Mouse (Mus musculus) forebrain, embryonic 12.5 days (tissue): Measurements from ENCODE around the gene Nfil3. TPM values are rescaled to one million over a fixed set of nuclear protein-coding genes. Genes with fewer than 3 reads are reported as not detected.

Experiments
- ATAC-seq: fragments of 200-750 bp; cut with Nextera tagmentation; 2 replicates; pipeline ENCODE4 v1.8.0; 2017; ENCODE audit warnings: moderate TSS enrichment; ENCODE audit not compliant: low FRiP score
- H3K27ac ChIP-seq: fragments of 300-500 bp; sonication (generic); 2 replicates; pipeline ENCODE4 v1.5.1; 2016; ENCODE audit warnings: mild to moderate bottlenecking
- H3K27me3 ChIP-seq: fragments of 300-500 bp; sonication (generic); 2 replicates; pipeline ENCODE4 v1.6.1; 2016; ENCODE audit warnings: mild to moderate bottlenecking
- H3K36me3 ChIP-seq: fragments of 300-500 bp; sonication (generic); replicated peaks from 2 replicates; pipeline ENCODE4 v1.6.1; 2016; ENCODE audit warnings: mild to moderate bottlenecking
- H3K4me1 ChIP-seq: fragments of 300-500 bp; sonication (generic); 2 replicates; pipeline ENCODE4 v1.6.1; 2016
- H3K4me2 ChIP-seq: fragments of 300-500 bp; sonication (generic); 2 replicates; pipeline ENCODE4 v1.6.1; 2016; ENCODE audit warnings: mild to moderate bottlenecking, moderate library complexity
- H3K4me3 ChIP-seq: fragments of 300-500 bp; sonication (generic); replicated peaks from 2 replicates; pipeline ENCODE4 v1.5.1; 2016; ENCODE audit warnings: mild to moderate bottlenecking
- H3K9ac ChIP-seq: fragments of 300-500 bp; sonication (generic); 2 replicates; pipeline ENCODE4 v1.6.1; 2016; ENCODE audit warnings: mild to moderate bottlenecking
- H3K9me3 ChIP-seq: fragments of 300-500 bp; sonication (generic); 2 replicates; pipeline ENCODE4 v1.6.1; 2016
- WGBS: fragments of 180-500 bp; shearing (Covaris S2); methylation state at CpG from one replicate; pipeline ENCODE4 v1.1.7; 2016; 5-methylcytosine and 5-hydroxymethylcytosine counted together
- polyA plus RNA-seq: library from polyadenylated mRNA; unstranded; fragments of >200 nt; fragmentation: Nextera tagmentation; extraction: Ambion mirVana; gene quantifications from 2 replicates; pipeline ENCODE4 v1.2.1, GENCODE M21; 2016

The Nfil3 gene
- 27.3 and 28.8 TPM in 2 replicates for polyA plus RNA-seq

GRCm38 (mm10) chr13:52980951-52981421 lies at the start of gene Nfil3:
TSS of gene Nfil3 (minus strand) at chr13:52981073.
- ATAC-seq = peak; percentile 87
- peaks cover 33% of the 10 kb centered on the region for H3K27me3 ChIP-seq
- peak within 1 kb of the TSS; percentile 82 for H3K9ac ChIP-seq
- H3K4me2 ChIP-seq = peak within 1 kb of the TSS; percentile 84
- peak within 1 kb of the TSS; percentile 89 for H3K27ac ChIP-seq
- WGBS = 1% methylated on average over 44 of the region's 79 CpGs
- no peaks in the 10 kb centered on the region for H3K9me3 ChIP-seq
- H3K36me3 ChIP-seq = no peaks in the 10 kb centered on the region
- H3K4me1 ChIP-seq = peaks cover 41% of the 10 kb centered on the region
- peak within 1 kb of the TSS; percentile 82 for H3K4me3 ChIP-seq

GRCm38 (mm10) chr13:53024285-53024684 lies 43.4 kb upstream of the Nfil3 start:
- Histone ChIP-seq H3K4me3 (no peak overlapping the region), H3K9me3 (no peaks in the 10 kb centered on the region), H3K27me3 (no peaks in the 10 kb centered on the region), H3K36me3 (no peaks in the 10 kb centered on the region), H3K4me1 (no peaks in the 10 kb centered on the region), H3K4me2 (no peak overlapping the region), H3K27ac (no peak overlapping the region), H3K9ac (no peak overlapping the region)
- 49% methylated on average over 6 of the region's 6 CpGs for WGBS
- ATAC-seq = no peak

- Histone ChIP-seq H3K4me1 (no peaks in the 10 kb centered on the region), H3K4me3 (no peak overlapping the region), H3K4me2 (no peak overlapping the region), H3K9ac (no peak overlapping the region), H3K27me3 (no peaks in the 10 kb centered on the region), H3K9me3 (no peaks in the 10 kb centered on the region), H3K36me3 (no peaks in the 10 kb centered on the region), H3K27ac (no peak overlapping the region)
- no peak for ATAC-seq
- WGBS = 65% methylated on average over 3 of the region's 3 CpGs
These were observed 39.4 kb upstream of the Nfil3 start for GRCm38 (mm10) chr13:53020282-53020681.

GRCm38 (mm10) chr13:53019532-53019931 lies 38.7 kb upstream of the Nfil3 start:
- no peak for ATAC-seq
- Histone ChIP-seq H3K27me3 (no peaks in the 10 kb centered on the region), H3K9ac (no peak overlapping the region), H3K36me3 (no peaks in the 10 kb centered on the region), H3K4me1 (no peaks in the 10 kb centered on the region), H3K4me3 (no peak overlapping the region), H3K27ac (no peak overlapping the region), H3K4me2 (no peak overlapping the region), H3K9me3 (no peaks in the 10 kb centered on the region)
- 83% methylated on average over 8 of the region's 9 CpGs for WGBS

GRCm38 (mm10) chr13:53018976-53019375 lies 38.1 kb upstream of the Nfil3 start:
- H3K27ac ChIP-seq = no peak overlapping the region
- no peaks in the 10 kb centered on the region for H3K4me1 ChIP-seq
- no peaks in the 10 kb centered on the region for H3K27me3 ChIP-seq
- H3K9me3 ChIP-seq = no peaks in the 10 kb centered on the region
- no peak overlapping the region for H3K9ac ChIP-seq
- ATAC-seq = no peak
- H3K4me2 ChIP-seq = no peak overlapping the region
- WGBS = 93% methylated on average over 6 of the region's 6 CpGs
- no peak overlapping the region for H3K4me3 ChIP-seq
- no peaks in the 10 kb centered on the region for H3K36me3 ChIP-seq

GRCm38 (mm10) chr13:53017983-53018382 lies 37.1 kb upstream of the Nfil3 start:
- 71% methylated on average over 6 of the region's 6 CpGs for WGBS
- Histone ChIP-seq H3K4me1 (no peaks in the 10 kb centered on the region), H3K9ac (no peak overlapping the region), H3K36me3 (no peaks in the 10 kb centered on the region), H3K4me2 (no peak overlapping the region), H3K9me3 (no peaks in the 10 kb centered on the region), H3K4me3 (no peak overlapping the region), H3K27ac (no peak overlapping the region), H3K27me3 (no peaks in the 10 kb centered on the region; the same call in 1 of the 2 replicates)
- ATAC-seq = no peak

GRCm38 (mm10) chr13:53017117-53017516 lies 36.2 kb upstream of the Nfil3 start:
- WGBS = 71% methylated on average over 6 of the region's 6 CpGs
- no peak overlapping the region for H3K9ac ChIP-seq
- no peaks in the 10 kb centered on the region for H3K36me3 ChIP-seq
- peaks cover 1% of the 10 kb centered on the region; the same call in 1 of the 2 replicates for H3K4me1 ChIP-seq
- no peaks in the 10 kb centered on the region for H3K9me3 ChIP-seq
- H3K27ac ChIP-seq = no peak overlapping the region
- ATAC-seq = no peak
- no peaks in the 10 kb centered on the region; the same call in 1 of the 2 replicates for H3K27me3 ChIP-seq
- no peak overlapping the region for H3K4me3 ChIP-seq
- H3K4me2 ChIP-seq = no peak overlapping the region

GRCm38 (mm10) chr13:53011426-53011825 lies 30.6 kb upstream of the Nfil3 start:
- H3K4me1 ChIP-seq = peaks cover 12% of the 10 kb centered on the region
- no peak overlapping the region for H3K4me3 ChIP-seq
- H3K9me3 ChIP-seq = no peaks in the 10 kb centered on the region
- H3K4me2 ChIP-seq = peak overlapping the region; percentile 32
- no peak overlapping the region for H3K27ac ChIP-seq
- H3K36me3 ChIP-seq = no peaks in the 10 kb centered on the region
- 12% methylated on average over 12 of the region's 12 CpGs for WGBS
- no peaks in the 10 kb centered on the region; the same call in 1 of the 2 replicates for H3K27me3 ChIP-seq
- no peak for ATAC-seq
- no peak overlapping the region for H3K9ac ChIP-seq

GRCm38 (mm10) chr13:53008489-53009184 lies 27.8 kb upstream of the Nfil3 start:
- Histone ChIP-seq H3K36me3 (no peaks in the 10 kb centered on the region), H3K27ac (no peak overlapping the region), H3K4me2 (no peak overlapping the region), H3K9ac (no peak overlapping the region), H3K4me1 (peaks cover 12% of the 10 kb centered on the region), H3K27me3 (no peaks in the 10 kb centered on the region; the same call in 1 of the 2 replicates), H3K4me3 (no peak overlapping the region), H3K9me3 (no peaks in the 10 kb centered on the region)
- WGBS = 81% methylated on average over 7 of the region's 7 CpGs
- no peak for ATAC-seq

- WGBS = 65% methylated on average over 3 of the region's 3 CpGs
- no peak for ATAC-seq
- no peak overlapping the region for H3K9ac ChIP-seq
- H3K9me3 ChIP-seq = no peaks in the 10 kb centered on the region
- H3K4me2 ChIP-seq = no peak overlapping the region
- H3K4me3 ChIP-seq = no peak overlapping the region
- H3K36me3 ChIP-seq = no peaks in the 10 kb centered on the region
- peaks cover 12% of the 10 kb centered on the region for H3K4me1 ChIP-seq
- no peak overlapping the region for H3K27ac ChIP-seq
- H3K27me3 ChIP-seq = no peaks in the 10 kb centered on the region
These were observed 26.9 kb upstream of the Nfil3 start for GRCm38 (mm10) chr13:53007781-53008180.

GRCm38 (mm10) chr13:53003286-53003685 lies 22.4 kb upstream of the Nfil3 start:
- H3K4me3 ChIP-seq = no peak overlapping the region
- ATAC-seq = no peak
- no peaks in the 10 kb centered on the region for H3K27me3 ChIP-seq
- no peaks in the 10 kb centered on the region for H3K4me1 ChIP-seq
- H3K27ac ChIP-seq = no peak overlapping the region
- H3K9me3 ChIP-seq = no peaks in the 10 kb centered on the region
- WGBS = 63% methylated on average over 3 of the region's 3 CpGs
- H3K9ac ChIP-seq = no peak overlapping the region
- H3K36me3 ChIP-seq = no peaks in the 10 kb centered on the region
- no peak overlapping the region for H3K4me2 ChIP-seq

GRCm38 (mm10) chr13:53001511-53001935 lies 20.6 kb upstream of the Nfil3 start:
- no peak for ATAC-seq
- Histone ChIP-seq H3K27ac (no peak overlapping the region), H3K9ac (no peak overlapping the region), H3K9me3 (no peaks in the 10 kb centered on the region), H3K4me2 (no peak overlapping the region), H3K36me3 (no peaks in the 10 kb centered on the region), H3K4me3 (no peak overlapping the region), H3K27me3 (no peaks in the 10 kb centered on the region), H3K4me1 (no peaks in the 10 kb centered on the region)
- 88% methylated on average over 2 of the region's 2 CpGs for WGBS

GRCm38 (mm10) chr13:53000481-53000880 lies 19.6 kb upstream of the Nfil3 start:
- Histone ChIP-seq H3K36me3 (no peaks in the 10 kb centered on the region), H3K27ac (no peak overlapping the region), H3K4me2 (no peak overlapping the region), H3K9ac (no peak overlapping the region), H3K4me3 (no peak overlapping the region), H3K27me3 (no peaks in the 10 kb centered on the region), H3K4me1 (no peaks in the 10 kb centered on the region), H3K9me3 (no peaks in the 10 kb centered on the region)
- ATAC-seq = no peak
- 93% methylated on average over 2 of the region's 2 CpGs for WGBS
